7 mouse cellular contexts compared by ENCODE assay signal in the genomic region with DNA sequence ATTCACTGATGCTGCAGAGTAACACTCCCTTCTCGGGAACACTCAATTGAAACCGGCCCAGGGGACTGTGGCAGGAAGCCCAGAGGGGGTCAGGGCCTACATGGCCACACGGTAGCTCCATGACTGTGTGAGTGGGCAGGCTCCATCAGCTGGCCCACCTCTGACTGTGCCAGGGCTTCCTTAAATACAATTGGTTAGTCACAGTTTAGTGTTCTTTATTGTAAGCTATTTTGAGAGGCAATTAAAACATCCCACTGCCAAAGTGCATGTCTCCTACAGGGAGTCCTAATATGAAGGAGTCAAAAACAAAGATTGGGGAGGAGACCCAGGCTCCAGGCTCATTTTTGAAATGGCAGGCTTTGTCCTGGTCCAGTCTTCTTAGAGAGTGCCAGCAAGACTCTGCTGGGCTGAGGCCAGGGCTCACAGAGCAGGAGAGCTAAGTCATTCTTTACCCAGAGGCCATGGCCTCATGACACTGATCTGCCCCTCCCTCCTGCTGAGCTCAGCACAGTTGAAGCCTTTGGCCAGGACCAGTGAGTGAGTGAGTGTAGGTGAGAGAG.
DNase-seq lines count a peak whose midpoint lies in the region; ATAC-seq and TF ChIP-seq lines count a peak whose summit lies in the region.

No protein-coding gene starts in this region.

- H3K4me3 ChIP-seq in forebrain, embryonic 15.5 days = no peak overlapping the region
- no peak overlapping the region for H3K4me3 ChIP-seq in intestine, postnatal 0 days (ENCODE audit: low read depth, low read length)
- no peak overlapping the region for H3K4me3 ChIP-seq in myocyte

- no peaks in the 10 kb centered on the region for H3K9me3 ChIP-seq in forebrain, embryonic 15.5 days
- no peaks in the 10 kb centered on the region for H3K9me3 ChIP-seq in intestine, postnatal 0 days (ENCODE audit: control insufficient read depth)

- ATAC-seq in Patski = peak; percentile 75
- ATAC-seq in forebrain, embryonic 15.5 days (replicated peaks) = peak; percentile 77
- ATAC-seq in intestine, postnatal 0 days = 0 out of 2 replicates have a peak, but pooled peaks have one; percentile 31
- ATAC-seq in inflammation-experienced regulatory T-cells, adult 6 months = no peak

- POLR2A ChIA-PET in Patski (lab: Charles Lee) = interaction anchor here (0.9 to 1.6 kb wide), 2 partner anchors 8 to 9 kb away, joined by 3 to 8 read pairs; no protein-coding TSS in a partner anchor

- no peaks in the 10 kb centered on the region for H3K79me2 ChIP-seq in myocyte (ENCODE audit: control insufficient read depth, insufficient read depth)

- intact Hi-C loops in left cerebral cortex, postnatal 14 days (cut with DNase I) = no loop called here

- no peak overlapping the region for H3K9ac ChIP-seq in forebrain, embryonic 15.5 days (replicated peaks)
- H3K9ac ChIP-seq in intestine, postnatal 0 days (ENCODE audit: low read depth, low read length) = no peak overlapping the region

- in situ Hi-C loops in Patski (cut with MboI; ENCODE audit: low pct_unique_long_range_greater_than_20kb) = no loop called here

- TF ChIP-seq POLR2A in myocyte (IDR thresholded peaks at IDR 0.05; ENCODE audit: insufficient read length, low read depth) = no peak

- TF ChIP-seq CTCF in Patski (IDR thresholded peaks at IDR 0.05) = no peak
- TF ChIP-seq CTCF in intestine, postnatal 0 days (IDR thresholded peaks at IDR 0.05; ENCODE audit: low read depth) = no peak

- no peaks in the 10 kb centered on the region for H3K36me3 ChIP-seq in forebrain, embryonic 15.5 days
- no peaks in the 10 kb centered on the region for H3K36me3 ChIP-seq in intestine, postnatal 0 days (ENCODE audit: control insufficient read depth, insufficient read depth)
- H3K36me3 ChIP-seq in myocyte (ENCODE audit: control insufficient read depth, insufficient read depth) = no peaks in the 10 kb centered on the region

- CTCF ChIA-PET in Patski (lab: Charles Lee) = interaction anchor here (0.8 to 1.8 kb wide), 4 partner anchors 10 to 372 kb away, joined by 3 to 15 read pairs (median 3); no protein-coding TSS in a partner anchor

- H3K4me1 ChIP-seq in forebrain, embryonic 15.5 days = peaks cover 37% of the 10 kb centered on the region
- H3K4me1 ChIP-seq in intestine, postnatal 0 days (replicated peaks; ENCODE audit: control insufficient read depth, insufficient read depth, low read length) = no peaks in the 10 kb centered on the region

- H3ac ChIP-seq in myocyte (ENCODE audit: control insufficient read depth, insufficient read length) = no peak overlapping the region

- no peaks in the 10 kb centered on the region for H3K27me3 ChIP-seq in Patski
- H3K27me3 ChIP-seq in forebrain, embryonic 15.5 days = no peaks in the 10 kb centered on the region
- H3K27me3 ChIP-seq in intestine, postnatal 0 days (replicated peaks; ENCODE audit: control insufficient read depth, insufficient read depth, low read length) = no peaks in the 10 kb centered on the region
- no peaks in the 10 kb centered on the region for H3K27me3 ChIP-seq in myocyte (ENCODE audit: control insufficient read depth, insufficient read depth, insufficient read length)

- 18% methylated on average over 3 of the region's 3 CpGs for WGBS in forebrain, embryonic 15.5 days
- WGBS in intestine, postnatal 0 days = 58% methylated on average over 3 of the region's 3 CpGs

- peak overlapping the region; percentile 41 for H3K27ac ChIP-seq in forebrain, embryonic 15.5 days (replicated peaks)
- H3K27ac ChIP-seq in intestine, postnatal 0 days (ENCODE audit: low read depth, low read length) = no peak overlapping the region

- H3K4me2 ChIP-seq in forebrain, embryonic 15.5 days (replicated peaks) = no peak overlapping the region
- H3K4me2 ChIP-seq in intestine, postnatal 0 days (replicated peaks; ENCODE audit: low read depth) = no peak overlapping the region
- peak overlapping the region; percentile 15 for H3K4me2 ChIP-seq in myocyte (ENCODE audit: low read depth)

- DNase-seq in Patski (ENCODE audit: low read depth, low spot score) = peak; percentile 58
- DNase-seq in adrenal gland, postnatal 10 days = peak; percentile 81
- DNase-seq in left cerebral cortex, postnatal 14 days (ENCODE audit: low spot score in 2 of 2) = peak; percentile 28 to 39

TF ChIP-seq in myocyte, 11 proteins besides CTCF, POLR2A, EP300 and RAD21:
- no peak for TF ChIP-seq MYOG (IDR thresholded peaks at IDR 0.05; ENCODE audit: control insufficient read depth in 1 of 3, insufficient read depth in 1 of 3, insufficient read length in 2 of 3, low read depth in 2 of 3)
- TF ChIP-seq TCF3 (IDR thresholded peaks at IDR 0.05; ENCODE audit: insufficient read length, low read depth) = no peak
- no peak for TF ChIP-seq SRF (IDR thresholded peaks at IDR 0.05; ENCODE audit: control insufficient read depth, insufficient read length, low read depth)
- TF ChIP-seq MAX (IDR thresholded peaks at IDR 0.05; ENCODE audit: low read depth) = no peak
- TF ChIP-seq REST (IDR thresholded peaks at IDR 0.05; ENCODE audit: insufficient read depth, insufficient read length) = no peak
- TF ChIP-seq TCF12 (IDR thresholded peaks at IDR 0.05; ENCODE audit: insufficient read depth, poor library complexity, severe bottlenecking) = no peak
- no peak for TF ChIP-seq CEBPB (IDR thresholded peaks at IDR 0.05; ENCODE audit: insufficient read depth, poor library complexity, severe bottlenecking)
- TF ChIP-seq MYOD1 (IDR thresholded peaks at IDR 0.05; ENCODE audit: control insufficient read depth in 1 of 3, insufficient read length in 2 of 3, low read depth in 2 of 3) = peak in 1 of 3 experiments; percentile 65
- TF ChIP-seq E2F4 (IDR thresholded peaks at IDR 0.05; ENCODE audit: insufficient read depth) = no peak
TF ChIP-seq in myocyte: peak in this region for 1.
